Mouse (Mus musculus) monocyte, adult 2 months (primary cell): ENCODE results near the gene Pnkd.

Source experiments
- DNase-seq, 2 experiments: peaks; one replicate each; pipeline ENCODE4 v3.0.0; 2022; ENCODE audit warnings: low spot score in 2 of 2, low read depth in 1 of 2

The Pnkd gene

GRCm38 (mm10) chr1:74352532-74353096 lies 67.9 kb downstream of the Pnkd start:
- no peak for DNase-seq

DNA sequence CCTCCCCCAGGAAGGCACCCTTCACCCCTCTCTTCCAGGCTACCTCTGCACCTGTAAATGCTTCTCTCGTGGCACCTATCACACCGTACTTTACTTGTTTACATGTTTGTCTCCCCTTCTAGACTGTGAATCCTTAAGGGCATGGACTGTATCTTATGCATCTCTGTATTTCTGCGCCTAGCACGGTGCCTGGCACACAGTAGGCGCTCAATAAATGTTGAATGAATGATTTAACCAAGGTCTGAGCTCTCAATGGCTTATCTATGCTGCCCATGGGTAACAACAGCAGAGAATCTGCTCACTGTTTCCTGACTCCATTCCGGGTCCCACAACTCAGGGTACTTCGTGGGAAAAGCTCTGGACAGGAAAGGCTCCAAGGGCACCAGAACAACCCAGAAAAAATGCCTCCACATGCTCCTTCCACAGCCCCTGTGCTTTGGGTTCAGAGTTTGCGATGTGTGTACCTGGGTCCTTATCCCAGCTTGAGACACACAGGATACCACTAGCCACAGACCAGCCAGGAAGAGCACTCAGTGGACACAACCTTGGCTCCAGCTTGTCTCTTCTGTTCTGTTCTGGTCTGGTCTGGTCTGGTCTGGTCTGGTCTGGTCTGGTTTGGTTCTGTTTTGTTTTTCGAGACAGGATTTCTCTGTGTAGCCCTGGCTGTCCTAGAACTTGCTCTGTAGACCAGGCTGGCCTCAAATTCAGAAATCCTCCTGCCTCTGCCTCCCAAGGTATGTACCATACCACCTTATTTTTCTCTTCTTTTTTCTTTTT lies 68.9 kb downstream of the Pnkd start:
- no peak for DNase-seq

DNA sequence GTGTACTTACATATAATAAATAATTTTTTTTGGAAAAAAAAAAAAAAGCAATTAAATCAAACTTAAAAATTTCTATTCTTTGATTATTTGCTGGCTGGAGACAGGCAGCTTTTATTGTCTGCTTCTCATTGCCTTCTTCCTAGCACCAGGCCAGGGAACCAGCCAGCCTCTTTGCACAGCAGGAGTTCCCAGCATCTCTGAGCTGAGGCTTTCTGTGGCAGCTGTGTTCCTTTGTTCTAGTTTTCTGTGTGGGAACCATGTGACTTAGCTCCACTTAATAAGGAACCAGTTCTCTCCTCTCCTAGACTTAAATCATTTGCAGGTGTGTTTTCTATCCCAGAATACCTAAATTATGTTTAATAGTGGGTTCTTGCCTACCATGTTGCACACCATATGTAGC lies 72.8 kb downstream of the Pnkd start:
- DNase-seq = no peak

DNA sequence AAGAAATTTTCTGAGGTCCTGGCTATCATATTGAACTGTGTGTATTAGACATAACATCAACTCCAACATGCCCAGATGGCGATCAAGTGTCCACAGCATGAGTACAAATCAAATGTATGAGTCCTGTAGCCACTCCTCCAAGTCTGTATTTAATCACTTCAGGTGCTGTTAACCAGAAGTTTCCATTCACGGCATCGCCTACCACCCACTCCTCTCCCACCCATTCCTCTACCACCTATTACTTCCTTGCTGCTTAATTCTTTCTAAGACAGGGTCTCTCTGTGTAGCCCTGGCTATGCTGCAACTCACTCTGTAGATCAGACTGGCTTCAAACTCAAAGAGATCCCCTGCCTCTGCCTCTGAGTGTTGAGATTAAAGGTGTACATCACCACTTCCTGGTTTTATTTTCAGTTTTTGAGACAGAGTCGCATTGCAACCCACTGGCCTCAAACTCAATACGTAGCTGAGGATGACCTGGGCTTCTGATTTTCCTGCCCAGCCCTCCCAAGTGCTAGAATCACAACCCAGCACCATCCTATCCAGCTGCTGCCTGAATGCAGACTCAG lies 75.3 kb downstream of the Pnkd start:
- no peak for DNase-seq

GRCm38 (mm10) chr1:74361812-74362211 lies 77.1 kb downstream of the Pnkd start, which contains the start of gene Catip:
TSS of gene Catip (plus strand) at chr1:74362108.
- no peak for DNase-seq

- DNase-seq = no peak
These were observed 77.8 kb downstream of the Pnkd start for GRCm38 (mm10) chr1:74362325-74363229.

- DNase-seq = no peak
These were observed 78.7 kb downstream of the Pnkd start for GRCm38 (mm10) chr1:74363437-74363836.

GRCm38 (mm10) chr1:74364270-74364669 lies 79.5 kb downstream of the Pnkd start:
- no peak for DNase-seq

DNA sequence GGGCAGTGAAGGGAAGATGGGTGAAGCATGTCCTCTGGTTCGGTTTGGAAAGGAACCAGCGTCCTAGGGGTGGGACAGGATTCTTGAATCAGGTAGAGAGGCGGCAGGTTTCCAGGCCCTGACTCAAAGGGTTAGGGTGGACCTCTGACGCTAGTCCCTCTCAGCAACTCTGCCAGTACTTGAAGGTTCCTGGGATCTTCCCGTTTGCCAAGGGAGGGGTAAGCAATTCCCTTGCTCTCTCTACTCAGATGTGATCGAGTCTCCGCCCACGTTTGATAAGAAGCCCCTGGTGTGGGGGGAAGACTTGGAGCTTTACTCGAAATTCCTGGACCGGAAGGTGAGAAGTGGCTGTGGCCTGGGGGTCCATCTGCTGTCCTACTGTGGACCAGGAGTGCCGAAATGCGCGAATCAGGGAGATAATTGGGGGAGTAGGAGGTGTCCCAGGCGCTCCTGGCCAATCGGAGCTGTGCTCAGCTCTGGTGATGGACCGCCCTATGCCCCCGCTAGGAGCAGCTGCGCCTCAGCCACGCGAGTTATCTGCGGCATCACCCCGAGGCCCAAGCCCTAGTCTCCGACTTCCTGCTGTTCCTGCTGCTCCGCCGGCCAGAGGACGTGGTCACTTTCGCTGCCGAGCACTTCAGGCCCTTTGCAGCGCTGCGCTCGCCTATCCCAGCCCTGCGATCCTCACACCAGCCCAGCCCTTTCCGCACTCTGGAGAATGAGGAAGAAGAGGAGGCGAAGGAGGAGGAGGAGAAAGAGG lies 83.3 kb downstream of the Pnkd start:
- peak in 1 of 2 experiments; percentile 37 for DNase-seq

DNA sequence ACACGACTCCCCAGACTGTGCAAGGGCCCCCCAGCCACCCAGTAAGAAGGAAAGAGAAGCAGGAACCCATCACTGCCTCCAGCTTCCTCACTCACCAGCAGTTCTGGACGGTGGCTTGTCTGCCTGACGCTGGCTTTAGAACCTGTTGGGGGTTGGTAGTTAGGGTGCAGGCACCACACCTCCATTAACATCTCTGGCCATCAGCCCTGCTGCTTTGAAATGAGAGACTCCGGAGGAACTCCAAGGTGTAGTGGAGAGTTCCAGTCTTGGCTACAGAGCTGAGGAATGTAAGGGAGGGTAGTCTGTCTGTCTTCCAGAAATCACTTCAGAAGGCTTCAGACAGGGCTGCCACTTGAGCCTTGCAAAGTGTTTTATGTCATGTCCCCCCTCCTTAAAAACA lies 85.3 kb downstream of the Pnkd start:
- DNase-seq = no peak

DNA sequence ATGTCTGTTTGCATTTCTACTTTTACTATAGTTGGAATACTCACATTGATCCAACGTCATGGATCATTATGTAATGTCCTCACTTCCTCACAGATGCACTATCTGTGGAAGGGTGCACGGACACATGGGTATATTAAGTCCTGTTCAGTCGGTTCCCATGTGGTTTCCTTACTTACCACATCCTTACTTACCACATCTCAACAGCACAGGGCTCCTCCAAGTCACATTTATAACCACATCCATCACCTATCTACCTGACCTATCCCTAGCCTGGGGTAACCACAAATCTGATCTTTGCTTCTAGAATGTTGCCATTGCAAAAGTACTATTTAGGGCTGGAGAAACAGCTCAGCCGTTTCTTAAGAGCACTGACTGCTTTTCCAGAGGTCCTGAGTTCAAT lies 88.6 kb downstream of the Pnkd start:
- DNase-seq = no peak

DNA sequence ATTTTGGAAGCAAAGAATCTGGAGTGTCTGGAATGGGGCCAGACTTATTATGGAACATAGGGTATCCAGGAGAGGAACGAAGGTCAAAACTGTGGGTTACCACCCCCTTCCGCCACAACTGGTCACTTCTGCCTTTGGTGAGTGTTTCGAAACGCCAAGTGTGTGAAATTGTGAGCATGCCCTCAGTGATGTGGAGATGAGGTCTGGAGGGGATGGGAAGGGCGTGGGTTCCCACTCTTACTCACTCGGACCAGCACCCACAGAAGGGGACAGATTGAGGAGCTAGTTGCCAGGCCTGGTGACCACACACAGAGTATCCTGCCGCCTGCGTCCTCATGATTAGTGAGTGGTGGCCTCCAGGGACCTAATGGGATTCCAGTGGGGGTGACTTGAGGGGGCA lies 90.2 kb downstream of the Pnkd start, which contains the start of gene Slc11a1:
TSS of gene Slc11a1 (plus strand) at position 216 of the 400 bp plus-strand sequence.
- DNase-seq = peak; percentile 78 to 80

DNA sequence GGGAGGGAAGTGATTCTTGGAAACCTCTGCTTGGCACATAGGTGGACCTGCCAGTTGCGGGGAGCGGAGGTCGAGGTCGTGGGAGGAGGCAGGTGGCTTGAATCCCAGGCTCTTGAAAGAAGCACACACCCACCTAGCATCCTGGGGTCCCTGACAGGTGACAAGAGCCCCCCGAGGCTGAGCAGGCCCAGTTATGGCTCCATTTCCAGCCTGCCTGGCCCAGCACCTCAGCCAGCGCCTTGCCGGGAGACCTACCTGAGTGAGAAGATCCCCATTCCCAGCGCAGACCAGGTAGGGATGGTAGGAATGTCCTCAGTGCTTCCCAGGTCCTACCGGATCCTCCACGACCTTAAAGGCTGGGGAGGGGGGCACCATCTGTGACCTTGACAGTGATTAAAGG lies 90.8 kb downstream of the Pnkd start:
- no peak for DNase-seq

DNA sequence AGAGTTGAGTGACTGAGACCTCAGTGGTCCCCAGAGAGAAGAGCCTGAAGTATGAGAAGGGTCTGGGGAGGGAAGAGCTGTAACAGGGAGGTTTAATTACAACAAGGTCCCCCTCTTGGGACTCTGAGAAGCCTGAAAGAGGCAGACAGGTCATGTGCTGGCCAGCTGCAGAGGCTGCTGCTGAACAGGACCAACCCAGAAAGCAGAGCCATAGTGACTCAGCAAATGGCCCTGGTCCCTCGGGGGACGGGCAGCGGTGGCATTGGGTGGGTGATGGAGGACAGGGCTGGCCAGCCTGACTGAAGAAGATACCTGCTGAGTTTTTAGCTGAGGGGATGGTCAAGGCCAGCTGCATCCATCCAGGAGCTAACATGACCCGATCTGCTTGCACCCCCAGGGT lies 91.7 kb downstream of the Pnkd start:
- DNase-seq = no peak

- DNase-seq = no peak
These were observed 94.4 kb downstream of the Pnkd start for GRCm38 (mm10) chr1:74379058-74379504.

- no peak for DNase-seq
These were observed 95.8 kb downstream of the Pnkd start for GRCm38 (mm10) chr1:74380484-74380883.

DNA sequence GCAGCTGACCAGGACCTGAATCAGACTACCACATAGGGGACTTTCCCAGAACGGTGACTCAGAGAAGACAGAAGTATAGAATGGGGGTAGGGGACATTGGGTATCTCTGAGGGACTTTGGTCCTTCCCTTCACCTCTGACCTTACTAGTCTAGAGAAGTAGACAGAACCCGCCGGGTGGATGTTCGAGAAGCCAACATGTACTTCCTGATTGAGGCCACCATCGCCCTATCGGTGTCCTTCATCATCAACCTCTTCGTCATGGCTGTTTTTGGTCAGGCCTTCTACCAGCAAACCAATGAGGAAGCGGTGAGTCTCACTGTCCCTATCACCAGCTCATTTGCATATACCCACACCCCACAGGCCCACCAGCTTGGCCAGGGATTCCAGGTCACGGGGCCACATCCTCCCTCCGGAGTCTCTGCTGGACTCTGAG lies 96.9 kb downstream of the Pnkd start:
- peak in 1 of 2 experiments; percentile 67 for DNase-seq

GRCm38 (mm10) chr1:74383385-74383784 lies 98.7 kb downstream of the Pnkd start:
- DNase-seq = no peak

GRCm38 (mm10) chr1:74384525-74384924 lies 99.8 kb downstream of the Pnkd start:
- no peak for DNase-seq

DNA sequence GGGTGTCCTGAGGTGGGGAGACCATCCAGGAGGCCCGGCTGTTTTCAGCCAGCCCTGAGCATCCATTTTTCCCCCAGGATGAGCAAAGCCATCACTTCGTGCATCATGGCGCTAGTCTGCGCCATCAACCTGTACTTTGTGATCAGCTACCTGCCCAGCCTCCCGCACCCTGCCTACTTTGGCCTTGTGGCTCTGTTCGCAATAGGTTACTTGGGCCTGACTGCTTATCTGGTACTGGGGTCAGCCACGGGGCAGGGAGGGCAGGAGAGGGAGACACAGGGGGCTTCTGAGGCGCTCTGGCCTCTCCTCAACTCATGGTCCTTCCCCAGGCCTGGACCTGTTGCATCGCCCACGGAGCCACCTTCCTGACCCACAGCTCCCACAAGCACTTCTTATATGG lies 100.3 kb downstream of the Pnkd start:
- DNase-seq = no peak

DNA sequence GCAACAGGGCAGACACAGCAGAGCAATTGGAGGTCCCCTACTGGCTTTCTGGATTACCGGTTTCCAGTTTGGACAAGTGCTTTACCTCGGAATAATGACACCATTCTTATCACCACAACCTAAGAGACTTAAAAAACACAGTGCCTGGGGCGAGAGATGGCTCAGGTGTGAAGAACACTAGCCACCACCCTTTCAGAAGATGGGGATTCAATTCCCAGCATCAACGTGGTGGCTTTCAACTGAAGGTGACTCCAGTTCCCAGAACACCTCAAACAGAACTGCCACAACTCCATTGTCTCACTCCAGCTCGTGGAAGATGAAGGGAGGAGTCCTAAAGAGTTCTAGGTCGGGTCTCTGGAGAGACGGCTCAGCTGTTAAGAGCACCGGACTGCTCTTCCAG lies 100.8 kb downstream of the Pnkd start:
- DNase-seq = no peak
